Mouse (Mus musculus): ENCODE data around the gene Itpr2. TPM values are rescaled to one million over a fixed set of nuclear protein-coding genes. Genes with fewer than 3 reads are reported as not detected.

Itpr2 gene
- polyA plus RNA-seq, 1 experiment from 2014 or later, result 7.6 TPM

Other genes with a start within 250 kb of the Itpr2 start
- 87.7 and 94.1 TPM in 2 replicates for gene Fgfr1op2, start 75.0 kb upstream of the Itpr2 start, polyA plus RNA-seq (2014; fragmentation: Nextera tagmentation; extraction: Ambion mirVana)
- 55.5 and 56.3 TPM in 2 replicates for gene Ints13, start 75.6 kb upstream of the Itpr2 start, polyA plus RNA-seq (2014; fragmentation: Nextera tagmentation; extraction: Ambion mirVana)
- 119 and 124 TPM in 2 replicates for gene Med21, start 140.3 kb upstream of the Itpr2 start, polyA plus RNA-seq (2014; fragmentation: Nextera tagmentation; extraction: Ambion mirVana)
- 28.5 and 29.0 TPM in 2 replicates for gene Tm7sf3, start 140.6 kb upstream of the Itpr2 start, polyA plus RNA-seq (2014; fragmentation: Nextera tagmentation; extraction: Ambion mirVana)
- 21.8 and 21.9 TPM in 2 replicates for gene Stk38l, start 222.8 kb upstream of the Itpr2 start, polyA plus RNA-seq (2014; fragmentation: Nextera tagmentation; extraction: Ambion mirVana)

Data from intestine, embryonic 14.5 days (tissue).